Mouse (Mus musculus): ENCODE results near the gene Fam207a.

GRCm38 (mm10) chr10:77552162-77552561, 36.6 kb upstream of the Fam207a start:
- TF ChIP-seq CTCF (IDR thresholded peaks at IDR 0.05; ENCODE audit: low read depth) (no peak), EP300 (IDR thresholded peaks at IDR 0.05; ENCODE audit: low read depth) (no peak)

Measured in liver, postnatal 0 days (tissue).